Comparison of ENCODE assay signal across 28 mouse cellular contexts in genomic region chrX:38462101-38462500, GRCm38 (mm10). TPM values are rescaled to one million over a fixed set of nuclear protein-coding genes. Genes with fewer than 3 reads are reported as not detected.
DNase-seq lines count a peak whose midpoint lies in the region; ATAC-seq and TF ChIP-seq lines count a peak whose summit lies in the region.
"Had no signal": no experiment of that assay in that cellular context is flagged by ENCODE, and none has a peak within 500 bp of the region (broad histone marks: within the 10 kb centered on the region; RNA-seq: fewer than 3 reads in every experiment).

No protein-coding gene starts in this region.

- intact Hi-C loops in left cerebral cortex, adult 2 months (cut with DNase I), result no loop called here

- WGBS in intestine, embryonic 16.5 days, result 84% methylated on average over 5 of the region's 5 CpGs

- no peaks in the 10 kb centered on the region for H3K36me3 ChIP-seq in splenic B cell, adult 2 months (ENCODE audit: control insufficient read depth, insufficient read depth, low read length, poor library complexity, severe bottlenecking)
- H3K36me3 ChIP-seq in intestine, embryonic 16.5 days (ENCODE audit: control insufficient read depth, insufficient read depth, low read length), result no peaks in the 10 kb centered on the region
- H3K36me3 ChIP-seq: embryonic facial prominence, embryonic 10.5 days; embryonic facial prominence, embryonic 13.5 days; forebrain, embryonic 12.5 days; forebrain, embryonic 15.5 days; G1E; heart, embryonic 10.5 days; heart, embryonic 13.5 days; hindbrain, embryonic 13.5 days had no signal

- ATAC-seq in granulocyte monocyte progenitor cell, adult 5-6 weeks (replicated peaks; ENCODE audit: poor library complexity, severe bottlenecking), result peak; percentile 97
- ATAC-seq in megakaryocyte progenitor cell, adult 5-6 weeks (replicated peaks; ENCODE audit: poor library complexity), result peak; percentile 84
- ATAC-seq in intestine, embryonic 16.5 days, result no peak
- ATAC-seq: forebrain, embryonic 15.5 days; hindbrain, embryonic 16.5 days; Patski had no signal

- H3K4me2 ChIP-seq in intestine, embryonic 16.5 days (ENCODE audit: low read depth, low read length), result no peak overlapping the region
- H3K4me2 ChIP-seq: embryonic facial prominence, embryonic 13.5 days; forebrain, embryonic 12.5 days; forebrain, embryonic 15.5 days; heart, embryonic 13.5 days; hindbrain, embryonic 13.5 days had no signal

- H3K9me3 ChIP-seq in intestine, embryonic 16.5 days (ENCODE audit: control insufficient read depth, low read length), result no peaks in the 10 kb centered on the region
- H3K9me3 ChIP-seq: embryonic facial prominence, embryonic 10.5 days; embryonic facial prominence, embryonic 13.5 days; forebrain, embryonic 12.5 days; forebrain, embryonic 15.5 days; G1E; heart, embryonic 10.5 days; heart, embryonic 13.5 days; hindbrain, embryonic 13.5 days had no signal

- peak; percentile 64 for DNase-seq in 416B (ENCODE audit: low read depth)
- peak; percentile 4 for DNase-seq in splenic B cell, adult 2 months (ENCODE audit: low read depth, low spot score)
- DNase-seq in cerebellum, adult 8-10 months, result no peak
- no peak for DNase-seq in left cerebral cortex, adult 2 months (ENCODE audit: extremely low spot score in 1 of 2, low spot score in 2 of 2)
- DNase-seq: adrenal gland, postnatal 10 days; adrenal gland, postnatal 36 days; B cell, adult 2 months; cerebellum, adult 11-12 months; cerebellum, adult 9-10 months; cerebellum, postnatal 14 days; embryo, embryonic 11 days; gastrocnemius, postnatal 25 days; heart, adult 2 months had no signal

- TF ChIP-seq CTCF in left cerebral cortex, adult 2 months (IDR thresholded peaks at IDR 0.05), result no peak

- no peak overlapping the region for H3K9ac ChIP-seq in intestine, embryonic 16.5 days (ENCODE audit: low read depth, low read length)
- H3K9ac ChIP-seq: embryonic facial prominence, embryonic 13.5 days; forebrain, embryonic 12.5 days; forebrain, embryonic 15.5 days; heart, embryonic 13.5 days; hindbrain, embryonic 13.5 days had no signal

- no peaks in the 10 kb centered on the region for H3K27me3 ChIP-seq in splenic B cell, adult 2 months (ENCODE audit: control insufficient read depth, insufficient read depth, low read length, poor library complexity, severe bottlenecking)
- no peaks in the 10 kb centered on the region for H3K27me3 ChIP-seq in intestine, embryonic 16.5 days (replicated peaks; ENCODE audit: control insufficient read depth, insufficient read depth, low read length)
- H3K27me3 ChIP-seq: CH12.LX; embryonic facial prominence, embryonic 13.5 days; forebrain, embryonic 12.5 days; forebrain, embryonic 15.5 days; heart, embryonic 13.5 days; hindbrain, embryonic 13.5 days had no signal

- no peaks in the 10 kb centered on the region for H3K4me1 ChIP-seq in intestine, embryonic 16.5 days (ENCODE audit: control insufficient read depth, insufficient read depth, low read length)
- H3K4me1 ChIP-seq: embryonic facial prominence, embryonic 10.5 days; embryonic facial prominence, embryonic 13.5 days; forebrain, embryonic 12.5 days; forebrain, embryonic 15.5 days; heart, embryonic 10.5 days; hindbrain, embryonic 13.5 days had no signal

- no peak overlapping the region for H3K27ac ChIP-seq in left cerebral cortex, adult 2 months
- no peak overlapping the region for H3K27ac ChIP-seq in intestine, embryonic 16.5 days (ENCODE audit: low read length)
- H3K27ac ChIP-seq: embryonic facial prominence, embryonic 10.5 days; embryonic facial prominence, embryonic 13.5 days; forebrain, embryonic 12.5 days; forebrain, embryonic 15.5 days; heart, adult 2 months; heart, embryonic 10.5 days; heart, embryonic 13.5 days; hindbrain, embryonic 13.5 days had no signal

- no peak overlapping the region for H3K4me3 ChIP-seq in left cerebral cortex, adult 2 months
- H3K4me3 ChIP-seq in intestine, embryonic 16.5 days (ENCODE audit: low read length), result no peak overlapping the region
- H3K4me3 ChIP-seq: embryonic facial prominence, embryonic 10.5 days; embryonic facial prominence, embryonic 13.5 days; erythroblast, embryonic 14.5 days; forebrain, embryonic 12.5 days; forebrain, embryonic 15.5 days; heart, adult 2 months; heart, embryonic 10.5 days; heart, embryonic 13.5 days; hindbrain, embryonic 13.5 days had no signal

RNA-seq across cellular contexts. Expression of gene Lamp2, which starts 5.8 kb away (rescaled TPM):
- total RNA-seq in granulocyte monocyte progenitor cell, adult 5-6 weeks (2014; fragmentation: Nextera tagmentation), result 161 and 173 TPM in 2 replicates
- total RNA-seq in granulocyte monocyte progenitor cell, adult 5-6 weeks (2017), result 179 and 206 TPM in 2 replicates
- total RNA-seq in megakaryocyte progenitor cell, adult 5-6 weeks (2015), result 262 and 283 TPM in 2 replicates
- total RNA-seq in megakaryocyte progenitor cell, adult 5-6 weeks (2017), result 159 and 183 TPM in 2 replicates
- 10 to 100 TPM; 66.9 to 75.4 TPM for total RNA-seq in left cerebral cortex, adult 2 months (2021)
- 172 and 203 TPM in 2 replicates for polyA plus RNA-seq in intestine, embryonic 16.5 days (2015; fragmentation: Nextera tagmentation; extraction: Ambion mirVana)

Comparison
In these comparisons a context has a peak if more than half of its experiments do, and no peak if none do; other contexts are left out.
1. DNase-seq: peak in 416B (single experiment) and splenic B cell, adult 2 months (single experiment); none in cerebellum, adult 8-10 months (single experiment) and left cerebral cortex, adult 2 months (0 of 2).